Mouse (Mus musculus): Measurements from ENCODE around the gene Plxnc1.

DNA sequence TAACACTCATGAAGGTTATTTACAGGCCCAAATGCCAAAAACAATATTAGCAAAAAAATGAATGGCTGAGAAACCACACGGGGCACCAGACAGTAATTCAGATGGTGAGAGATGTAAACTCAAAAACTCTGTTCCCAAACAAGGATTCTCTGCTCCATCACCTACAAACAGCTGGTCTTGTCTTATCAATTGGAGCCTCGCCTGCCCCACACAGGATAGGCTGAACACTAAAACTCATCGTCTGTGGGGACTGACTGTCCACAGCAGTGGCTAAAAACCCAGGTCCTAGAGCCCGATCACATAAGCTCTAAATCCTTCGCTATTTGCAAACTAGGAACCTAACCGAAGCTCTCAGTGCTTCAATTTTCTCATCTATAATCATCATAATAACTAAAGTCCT is 6.3 kb downstream of the Plxnc1 start:
- TF ChIP-seq IRF4 (IDR thresholded peaks at IDR 0.05; ENCODE audit: low read depth, low read length) (no peak), POLR2A (IDR thresholded peaks at IDR 0.05; ENCODE audit: low read depth, low read length) (no peak), USF1 (IDR thresholded peaks at IDR 0.05; ENCODE audit: low read depth, low read length) (no peak), SMC3 (IDR thresholded peaks at IDR 0.05; ENCODE audit: low read depth, low read length) (no peak)

Measured in CH12.LX (cell line).